Mouse (Mus musculus) intestine, embryonic 15.5 days (tissue): Measurements from ENCODE around the gene Olfr1336. TPM values are rescaled to one million over a fixed set of nuclear protein-coding genes. Genes with fewer than 3 reads are reported as not detected.

ENCODE experiments used
- ATAC-seq: fragments of 200-750 bp; cut with Nextera tagmentation; 2 replicates; pipeline ENCODE4 v1.8.0; 2017; ENCODE audit warnings: moderate TSS enrichment, moderate library complexity
- H3K27ac ChIP-seq: fragments of 300-500 bp; sonication (generic); 2 replicates; pipeline ENCODE4 v1.5.1; 2015; ENCODE audit warnings: mild to moderate bottlenecking, inconsistent platforms
- H3K27me3 ChIP-seq: fragments of 300-500 bp; sonication (generic); replicated peaks from 2 replicates; pipeline ENCODE4 v1.6.1; 2015; ENCODE audit warnings: inconsistent platforms
- H3K36me3 ChIP-seq: fragments of 300-500 bp; sonication (generic); 2 replicates; pipeline ENCODE4 v1.6.1; 2015; ENCODE audit warnings: inconsistent platforms
- H3K4me1 ChIP-seq: fragments of 300-500 bp; sonication (generic); replicated peaks from 2 replicates; pipeline ENCODE4 v1.6.1; 2015; ENCODE audit warnings: inconsistent platforms
- H3K4me2 ChIP-seq: fragments of 300-500 bp; sonication (generic); replicated peaks from 2 replicates; pipeline ENCODE4 v1.6.1; 2015; ENCODE audit warnings: mild to moderate bottlenecking, inconsistent platforms
- H3K4me3 ChIP-seq: fragments of 300-500 bp; sonication (generic); replicated peaks from 2 replicates; pipeline ENCODE4 v1.5.1; 2015; ENCODE audit warnings: inconsistent platforms
- H3K9ac ChIP-seq: fragments of 300-500 bp; sonication (generic); 2 replicates; pipeline ENCODE4 v1.6.1; 2015; ENCODE audit warnings: inconsistent platforms
- H3K9me3 ChIP-seq: fragments of 300-500 bp; sonication (generic); 2 replicates; pipeline ENCODE4 v1.6.1; 2016; ENCODE audit warnings: inconsistent platforms
- WGBS: fragments of 180-500 bp; shearing (Covaris S2); methylation state at CpG from one replicate; pipeline ENCODE4 v1.1.7; 2015; 5-methylcytosine and 5-hydroxymethylcytosine counted together
- polyA plus RNA-seq: library from polyadenylated mRNA; unstranded; fragments of >200 nt; fragmentation: Nextera tagmentation; extraction: Ambion mirVana; gene quantifications from 2 replicates; pipeline ENCODE4 v1.2.1, GENCODE M21; 2015

Olfr1336 gene
- polyA plus RNA-seq, 1 experiment from 2014 or later = not detected

- no peak for ATAC-seq
- 36% methylated on average over 2 of the region's 2 CpGs for WGBS
- Histone ChIP-seq H3K27me3 (no peaks in the 10 kb centered on the region), H3K4me1 (no peaks in the 10 kb centered on the region), H3K9me3 (no peaks in the 10 kb centered on the region), H3K4me2 (no peak within 1 kb of the TSS), H3K36me3 (no peaks in the 10 kb centered on the region), H3K27ac (no peak within 1 kb of the TSS), H3K4me3 (no peak within 1 kb of the TSS), H3K9ac (no peak within 1 kb of the TSS)
Measured at GRCm38 (mm10) chr7:6486841-6487240, 30.9 kb downstream of the Olfr1336 start, which contains the start of gene Olfr5. Gene Olfr5, minus strand, starts transcription at chr7:6486941.

GRCm38 (mm10) chr7:6499655-6500054, 43.7 kb downstream of the Olfr1336 start, which contains the start of gene Olfr1347:
Gene Olfr1347, minus strand, starts transcription at chr7:6499755.
- Histone ChIP-seq H3K4me1 (no peaks in the 10 kb centered on the region), H3K4me3 (no peak within 1 kb of the TSS), H3K27me3 (no peaks in the 10 kb centered on the region), H3K36me3 (no peaks in the 10 kb centered on the region), H3K9me3 (no peaks in the 10 kb centered on the region), H3K4me2 (no peak within 1 kb of the TSS), H3K9ac (no peak within 1 kb of the TSS), H3K27ac (no peak within 1 kb of the TSS)
- 74% methylated on average over 1 of the region's 1 CpGs for WGBS
- no peak for ATAC-seq

DNA sequence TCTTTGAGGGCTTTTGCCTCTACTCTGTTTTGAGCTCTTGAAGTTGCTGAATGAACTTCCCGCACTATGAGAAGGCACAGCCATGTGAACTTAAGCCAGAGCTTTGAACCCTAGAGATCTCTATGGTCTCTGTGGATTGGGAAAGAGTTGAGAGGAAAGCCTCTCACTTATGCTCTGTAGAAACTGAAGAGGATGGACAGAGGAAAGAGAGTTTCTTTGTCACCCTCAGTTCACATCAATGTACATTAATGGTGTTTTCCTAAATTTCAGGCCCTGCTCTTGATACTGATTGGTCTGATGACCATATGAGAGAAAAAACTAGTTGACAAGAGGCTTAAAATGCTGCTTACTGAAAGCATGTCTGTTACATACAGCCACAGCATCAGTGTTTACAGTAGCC, 52.7 kb downstream of the Olfr1336 start, which contains the start of gene Olfr1348:
Gene Olfr1348 (minus strand): TSS at position 101 of the 400 bp plus-strand sequence.
- no peak within 1 kb of the TSS for H3K9ac ChIP-seq
- ATAC-seq = no peak
- no peaks in the 10 kb centered on the region for H3K4me1 ChIP-seq
- no peaks in the 10 kb centered on the region for H3K9me3 ChIP-seq
- no peak within 1 kb of the TSS for H3K27ac ChIP-seq
- 91% methylated on average over 1 of the region's 1 CpGs for WGBS
- no peak within 1 kb of the TSS for H3K4me3 ChIP-seq
- no peaks in the 10 kb centered on the region for H3K36me3 ChIP-seq
- no peak within 1 kb of the TSS for H3K4me2 ChIP-seq
- H3K27me3 ChIP-seq = no peaks in the 10 kb centered on the region

Other genes with a start within 250 kb of the Olfr1336 start
- not detected in 2 replicates for gene Zscan5b, start 233.9 kb upstream of the Olfr1336 start, polyA plus RNA-seq
- gene Epp13, start 203.5 kb upstream of the Olfr1336 start, polyA plus RNA-seq = not detected in 2 replicates
- 5.4 and 6.5 TPM in 2 replicates for gene Zfp667, start 169.6 kb upstream of the Olfr1336 start, polyA plus RNA-seq
- 4.5 and 4.9 TPM in 2 replicates for gene Zfp583, start 124.9 kb upstream of the Olfr1336 start, polyA plus RNA-seq
- gene Gm3854, start 112.4 kb upstream of the Olfr1336 start, polyA plus RNA-seq = 0.85 and 1.3 TPM in 2 replicates
- 2.0 and 2.3 TPM in 2 replicates for gene Zfp78, start 92.9 kb upstream of the Olfr1336 start, polyA plus RNA-seq
- 7.8 and 8.2 TPM in 2 replicates for gene Zfp28, start 72.9 kb upstream of the Olfr1336 start, polyA plus RNA-seq
- gene Smim17, start 57.5 kb upstream of the Olfr1336 start, polyA plus RNA-seq = 0.15 and 0.20 TPM in 2 replicates
- not detected in 2 replicates for gene Gm20715, start 45.9 kb upstream of the Olfr1336 start, polyA plus RNA-seq
- gene Olfr1344, start 17.5 kb upstream of the Olfr1336 start, polyA plus RNA-seq = not detected in 2 replicates
- not detected in 2 replicates for gene Olfr1346, start 10.9 kb downstream of the Olfr1336 start, polyA plus RNA-seq
- gene Olfr5, start 30.8 kb downstream of the Olfr1336 start, polyA plus RNA-seq = not detected in 2 replicates
- not detected in 2 replicates for gene Olfr1347, start 43.6 kb downstream of the Olfr1336 start, polyA plus RNA-seq
- not detected in 2 replicates for gene Olfr1348, start 52.6 kb downstream of the Olfr1336 start, polyA plus RNA-seq
- gene Olfr1349, start 66.8 kb downstream of the Olfr1336 start, polyA plus RNA-seq = not detected in 2 replicates
- not detected in 2 replicates for gene Olfr1350, start 108.7 kb downstream of the Olfr1336 start, polyA plus RNA-seq
- 4.6 and 5.1 TPM in 2 replicates for gene Zim1, start 240.3 kb downstream of the Olfr1336 start, polyA plus RNA-seq